Mouse (Mus musculus) NIH3T3 (cell line): ENCODE results near the gene Plpp2.

Experiments
- DNase-seq: peaks from one replicate; pipeline ENCODE4 v3.0.0-alpha.2; 2012; ENCODE audit warnings: low read depth

Plpp2 gene

DNA sequence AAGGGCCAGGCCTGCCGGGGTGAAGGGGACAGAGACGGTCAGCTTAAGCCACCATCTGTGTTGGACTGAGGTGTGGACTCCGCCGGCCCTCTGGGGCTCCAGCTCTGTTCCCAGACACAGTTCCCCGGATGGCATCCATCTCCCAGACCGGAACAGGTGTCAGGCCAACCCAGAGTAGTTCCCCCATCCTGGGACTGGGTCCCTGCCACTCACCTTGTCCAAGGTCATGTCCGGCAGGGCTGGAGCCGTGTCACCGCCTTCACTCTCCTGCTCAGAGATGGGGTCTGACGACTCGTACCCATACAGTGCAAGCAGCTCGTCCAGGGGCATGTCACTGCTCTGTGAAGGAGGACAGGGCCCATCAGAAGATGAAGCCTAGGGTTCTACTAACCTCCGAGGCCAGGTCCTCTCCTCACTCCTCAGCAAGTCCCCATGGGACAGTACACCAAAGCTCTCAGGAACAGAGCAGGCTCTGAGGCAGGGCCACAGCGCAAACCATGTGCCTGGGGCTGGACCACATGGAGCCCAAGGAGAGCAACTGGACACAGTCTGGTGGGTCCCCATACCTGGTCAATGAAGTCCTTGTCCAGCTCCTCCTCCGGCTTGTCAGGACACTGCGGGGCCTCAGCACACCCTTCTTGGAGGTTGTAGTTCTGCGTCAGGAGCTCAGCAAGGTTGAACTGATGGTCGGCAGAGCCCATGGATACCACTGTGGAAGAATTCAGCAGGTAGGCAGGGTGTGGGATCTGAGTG is 15.6 kb upstream of the Plpp2 start:
- DNase-seq, result no peak

DNA sequence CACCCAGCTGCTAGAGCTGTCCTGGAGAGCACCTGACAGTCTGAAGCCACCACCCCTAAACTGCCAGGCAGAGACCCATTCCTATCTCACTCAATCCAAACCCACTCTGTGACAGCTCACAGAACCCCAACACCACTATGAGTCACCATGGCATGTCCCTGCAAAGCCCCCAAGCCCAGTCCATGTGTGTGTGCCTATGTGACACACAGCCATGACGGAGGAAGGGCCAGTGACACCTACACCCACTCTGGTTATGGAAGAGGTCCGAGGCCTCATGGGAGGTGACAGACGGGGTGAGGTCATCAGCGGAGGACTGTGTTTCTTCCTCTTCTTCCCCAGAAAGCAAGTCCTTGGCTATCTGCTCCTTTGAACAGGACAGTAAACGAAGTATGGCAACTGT is 14.9 kb upstream of the Plpp2 start:
- no peak for DNase-seq

DNA sequence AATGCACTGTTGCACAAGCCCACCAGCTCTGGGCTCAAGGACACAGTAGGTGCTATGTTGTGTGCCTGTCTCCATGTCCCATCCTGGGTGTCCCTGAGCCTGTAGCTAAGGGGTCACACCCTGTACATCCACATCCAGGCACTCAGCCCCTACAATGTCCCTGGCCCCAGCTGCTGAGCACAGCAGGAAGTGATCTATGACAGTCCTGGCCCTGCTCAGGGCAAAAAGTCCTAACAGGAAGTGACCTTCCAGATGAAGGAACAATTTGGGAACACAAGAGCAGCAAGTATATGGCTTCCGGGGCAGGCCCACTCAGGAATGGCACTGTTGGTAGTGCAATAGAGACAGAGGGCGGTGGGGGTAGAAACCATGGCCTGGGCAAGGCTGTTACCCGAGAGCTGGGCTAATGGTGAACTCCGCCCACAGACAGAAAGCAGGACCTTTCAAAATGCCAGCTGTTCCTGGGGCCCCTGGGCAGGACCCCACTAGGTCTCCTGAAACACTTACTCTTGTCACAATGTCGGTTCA is 13.6 kb upstream of the Plpp2 start:
- no peak for DNase-seq

DNA sequence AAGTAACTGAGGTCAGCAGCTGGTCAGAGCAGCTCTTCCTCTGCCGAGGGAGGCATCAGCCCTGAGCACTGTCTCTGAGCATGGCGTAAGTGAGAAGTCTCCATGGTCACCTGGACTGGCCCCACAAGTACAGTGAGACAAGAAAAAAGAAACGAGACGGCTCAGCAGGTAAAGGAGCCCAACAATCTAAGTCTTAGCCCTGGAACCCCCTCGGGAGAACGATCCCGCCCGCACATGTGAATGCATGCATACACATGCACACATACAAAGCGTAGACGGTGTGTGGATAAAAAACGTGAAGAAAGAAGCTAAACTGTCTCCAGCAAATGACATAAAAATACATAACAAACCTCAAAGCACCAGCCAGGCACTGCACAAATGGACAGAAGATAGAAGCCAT is 12.9 kb upstream of the Plpp2 start:
- no peak for DNase-seq

- no peak for DNase-seq
Measured at GRCm38 (mm10) chr10:79545891-79546290, 12.3 kb upstream of the Plpp2 start.

- DNase-seq, result no peak
Measured at GRCm38 (mm10) chr10:79544631-79545030, 11.0 kb upstream of the Plpp2 start.

DNA sequence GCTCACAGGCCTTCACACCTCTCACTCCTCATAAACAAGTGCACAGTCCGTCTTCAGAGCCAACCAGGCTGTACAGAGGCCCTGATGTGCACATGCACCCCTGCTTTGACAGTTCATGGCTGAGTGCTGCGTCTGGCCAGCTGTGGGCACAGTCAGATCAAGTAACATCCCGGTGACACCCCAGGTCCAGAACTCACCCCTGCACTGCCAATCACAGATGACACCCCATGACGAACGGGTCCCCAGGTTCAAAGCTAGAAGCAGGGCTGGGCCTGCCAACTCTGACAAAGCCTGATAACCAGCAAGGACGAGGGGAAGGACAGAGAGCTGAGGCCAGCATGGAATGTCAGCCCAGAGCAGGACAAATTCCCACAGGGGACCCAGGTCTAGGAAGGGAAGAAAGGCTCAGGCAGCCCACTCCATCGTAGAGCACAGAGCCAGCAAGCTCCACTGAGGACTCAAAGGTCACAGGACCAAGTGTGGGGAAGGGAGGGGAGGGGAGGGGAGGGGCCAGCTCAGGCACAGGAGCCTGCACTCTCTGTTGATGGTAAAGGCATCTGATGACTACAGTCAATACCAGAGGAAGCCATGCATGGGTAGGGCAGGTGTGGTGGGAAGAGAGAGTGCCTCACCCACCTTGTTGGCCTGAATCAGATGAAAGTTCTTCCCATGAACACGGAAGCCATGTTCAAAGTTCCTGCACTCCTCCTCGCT is 10.4 kb upstream of the Plpp2 start:
- DNase-seq, result no peak

DNA sequence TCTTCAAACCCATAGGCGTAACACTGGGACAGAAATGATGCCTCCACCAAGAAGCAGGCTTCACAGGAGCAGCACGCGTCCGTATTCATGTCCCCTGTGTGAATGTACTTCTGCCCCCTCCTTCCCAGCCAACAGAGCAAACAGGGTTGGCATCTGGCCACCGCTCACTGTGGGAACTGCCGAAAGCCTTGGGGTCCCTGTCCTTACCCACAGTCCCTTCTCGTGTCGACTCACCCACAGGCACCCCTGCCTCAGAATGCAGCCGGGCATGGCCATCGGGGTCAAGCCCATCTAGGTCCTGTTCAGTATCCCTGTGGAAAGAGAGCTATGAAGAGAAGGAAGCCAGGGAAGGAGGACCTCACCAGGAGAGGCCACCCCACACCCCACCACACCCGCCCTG is 8.6 kb upstream of the Plpp2 start:
- no peak for DNase-seq

- DNase-seq, result no peak
Measured at GRCm38 (mm10) chr10:79541522-79541921, 7.9 kb upstream of the Plpp2 start.

DNA sequence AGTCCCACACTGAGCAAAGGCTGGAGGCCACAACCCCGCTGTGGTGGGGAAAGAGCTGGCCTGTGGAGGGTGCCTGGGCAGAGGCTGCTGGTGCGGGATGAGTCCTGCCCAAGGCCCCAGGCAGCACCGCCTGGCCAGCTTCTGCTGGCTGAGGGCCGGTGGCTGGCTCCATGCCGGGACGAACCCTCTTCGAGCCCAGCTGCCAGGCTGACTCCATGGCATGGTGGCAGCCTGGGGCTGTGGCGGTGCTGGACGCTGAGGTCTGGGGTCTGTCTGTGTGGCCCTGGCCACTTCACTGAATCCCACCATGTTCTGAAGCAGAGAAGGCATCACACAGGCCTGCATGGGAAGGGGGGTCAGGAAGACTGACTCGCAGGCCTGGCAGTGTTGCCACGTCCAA is 7.2 kb upstream of the Plpp2 start:
- no peak for DNase-seq

DNA sequence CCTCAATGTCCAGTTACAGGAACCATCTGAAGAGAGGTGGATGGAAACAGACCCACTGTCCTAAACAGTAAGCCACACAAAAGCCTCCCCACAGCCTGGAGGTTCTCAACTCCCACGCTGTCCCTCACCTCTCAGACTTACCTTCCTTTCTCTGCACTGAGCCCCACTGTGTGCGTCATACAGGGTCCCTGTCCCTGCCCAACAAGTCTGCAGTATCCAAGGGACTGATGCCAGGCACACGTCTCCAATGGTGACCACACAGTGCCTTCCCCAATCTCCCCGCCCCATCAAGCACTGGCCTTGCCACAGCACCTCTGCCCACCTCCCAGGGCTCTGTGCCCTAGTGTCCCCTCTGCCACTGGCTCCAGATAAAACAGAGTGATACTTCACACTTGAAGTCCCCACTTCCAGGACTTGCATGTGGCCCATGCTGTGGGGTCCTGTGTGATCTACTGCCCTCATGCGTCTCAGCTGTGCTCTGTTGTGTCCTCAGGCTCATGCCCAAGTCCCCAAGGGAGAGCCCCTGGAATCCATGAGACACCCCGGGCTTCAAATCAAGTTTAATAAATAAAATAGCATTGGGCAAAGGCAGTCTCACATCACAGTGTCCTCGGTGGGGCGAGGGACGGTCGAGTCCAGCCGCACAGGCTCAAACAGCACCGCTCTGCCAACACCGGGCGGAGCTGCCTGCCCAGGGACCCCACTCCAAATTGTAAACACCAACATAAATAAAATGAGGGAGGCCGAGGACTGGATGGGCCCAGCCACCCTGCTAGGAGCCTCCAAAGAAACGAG is 6.3 kb upstream of the Plpp2 start:
- no peak for DNase-seq

GRCm38 (mm10) chr10:79538873-79539272 is 5.3 kb upstream of the Plpp2 start:
- peak; percentile 32 for DNase-seq

DNA sequence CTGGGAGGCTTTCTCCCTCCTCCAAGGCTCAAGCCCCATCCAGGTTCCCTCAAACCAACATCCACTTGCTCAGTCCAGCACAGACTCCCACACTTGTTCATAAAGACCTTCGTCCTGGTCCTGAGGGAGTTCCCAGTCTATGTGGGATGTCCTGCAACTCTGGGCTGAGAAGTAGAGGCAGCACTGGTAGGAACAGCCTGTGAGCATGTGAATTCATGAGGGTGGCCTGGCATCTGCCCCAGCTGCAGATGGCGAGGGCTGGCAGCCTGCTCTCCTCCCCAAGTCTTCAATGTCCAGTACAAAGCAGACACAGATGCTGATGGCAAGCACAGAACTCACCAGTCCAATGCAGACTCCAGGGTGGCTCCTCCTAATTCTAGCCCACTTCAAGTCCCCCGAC is 4.7 kb upstream of the Plpp2 start:
- no peak for DNase-seq

- no peak for DNase-seq
Measured at GRCm38 (mm10) chr10:79537781-79538180, 4.2 kb upstream of the Plpp2 start.

DNA sequence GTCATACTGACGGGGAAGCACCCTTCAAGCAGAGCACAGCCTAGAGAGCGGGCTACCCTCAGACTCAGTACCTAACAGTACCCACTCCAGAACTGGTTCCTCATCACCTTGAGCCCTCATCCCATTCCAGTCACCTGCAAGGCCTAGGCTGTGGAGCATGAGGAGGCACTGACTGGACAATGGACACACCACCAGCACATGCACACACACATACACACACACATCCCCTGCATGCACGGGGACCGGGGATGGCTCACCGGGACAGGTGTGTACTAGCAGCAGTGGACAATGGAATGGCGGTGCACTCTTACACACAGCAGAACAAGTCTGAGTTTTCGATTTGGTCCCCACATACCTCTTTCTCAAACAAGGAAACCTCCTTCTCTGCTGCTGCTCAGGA is 3.7 kb upstream of the Plpp2 start:
- no peak for DNase-seq

- DNase-seq, result no peak
Measured at GRCm38 (mm10) chr10:79536461-79537080, 3.0 kb upstream of the Plpp2 start.

DNA sequence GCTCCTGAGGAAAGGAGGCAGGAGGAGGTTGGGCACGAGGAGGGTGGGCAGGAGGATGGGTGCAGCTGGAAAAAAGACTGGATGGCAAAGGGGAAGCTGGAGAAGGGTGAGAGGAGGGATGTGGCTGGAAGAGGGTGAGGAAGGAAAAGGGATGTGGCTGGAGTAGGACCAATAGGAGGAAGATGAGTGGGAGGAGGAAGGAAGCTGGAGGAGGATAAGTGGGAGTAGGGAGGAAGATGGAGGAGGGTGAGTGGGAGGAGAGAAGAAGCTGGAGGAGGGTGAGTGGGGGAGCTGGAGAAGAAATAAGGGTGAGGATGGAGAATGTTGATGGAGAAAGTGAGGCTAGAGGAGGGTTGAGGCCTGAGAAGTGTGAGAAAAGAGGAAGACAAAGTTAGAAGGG is 1.8 kb upstream of the Plpp2 start:
- DNase-seq, result no peak

- no peak for DNase-seq
Measured at GRCm38 (mm10) chr10:79534426-79534825, 830 bp upstream of the Plpp2 start.

DNA sequence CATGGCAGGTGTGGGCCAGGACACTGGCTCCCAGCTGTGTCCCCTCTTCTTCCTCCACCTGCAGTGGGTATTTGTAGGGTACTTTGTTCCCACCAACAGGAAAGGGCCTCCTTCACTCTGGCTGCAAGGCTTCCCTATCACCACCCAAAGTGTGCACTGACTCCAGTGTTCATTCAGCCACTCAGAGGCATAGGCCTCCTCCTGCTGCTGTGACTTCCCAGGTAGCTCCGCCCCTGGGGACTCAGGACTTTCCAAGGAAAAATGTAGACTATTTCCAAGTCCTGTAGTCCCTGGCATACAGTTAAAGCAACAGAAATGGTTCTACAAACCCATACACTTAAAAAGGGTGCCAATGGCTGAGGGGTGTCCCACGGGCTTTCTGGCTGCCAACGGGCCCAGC is 918 bp downstream of the Plpp2 start:
- peak; percentile 23 for DNase-seq

GRCm38 (mm10) chr10:79531593-79531992 is 2.0 kb downstream of the Plpp2 start:
- DNase-seq, result no peak

DNA sequence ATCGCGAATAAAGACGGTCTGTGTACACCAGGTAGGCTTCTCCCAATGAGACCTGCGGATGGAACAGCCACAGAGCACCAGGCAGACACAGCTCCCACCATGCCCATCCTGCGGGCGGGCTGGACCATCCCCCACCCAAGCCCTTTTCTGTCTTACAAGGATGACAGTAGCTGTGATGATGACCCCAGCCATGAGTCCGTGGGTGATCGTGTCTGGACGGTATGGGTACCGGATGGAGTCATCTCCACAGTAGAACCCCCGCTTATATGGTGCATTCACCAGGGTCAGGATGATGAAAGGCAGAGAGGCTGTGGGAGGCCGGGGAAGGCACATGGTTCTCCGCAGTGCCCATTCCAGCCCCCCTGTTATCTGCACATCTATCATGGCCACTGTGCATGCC is 2.9 kb downstream of the Plpp2 start:
- DNase-seq, result no peak

GRCm38 (mm10) chr10:79530241-79530640 is 3.4 kb downstream of the Plpp2 start:
- DNase-seq, result no peak
